Mouse (Mus musculus) midbrain, postnatal 0 days (tissue): ENCODE data around the gene Prmt8. TPM values are rescaled to one million over a fixed set of nuclear protein-coding genes. Genes with fewer than 3 reads are reported as not detected.
A peak's percentile ranks its signal among the peaks of the same experiment; 100 is the strongest.

Source experiments
- ATAC-seq: fragments of 200-750 bp; cut with Nextera tagmentation; 2 replicates; pipeline ENCODE4 v1.8.0; 2017; ENCODE audit warnings: moderate number of reproducible peaks, mild to moderate bottlenecking, moderate TSS enrichment, moderate library complexity; ENCODE audit not compliant: low FRiP score
- DNase-seq: peaks from one replicate; pipeline ENCODE4 v3.0.0-alpha.2; 2015; ENCODE audit warnings: low spot score
- H3K27ac ChIP-seq: fragments of 300-500 bp; sonication (generic); 2 replicates; pipeline ENCODE4 v1.5.1; 2014; ENCODE audit warnings: low read depth, mild to moderate bottlenecking, low read length, mixed read lengths
- H3K27me3 ChIP-seq: fragments of 300-500 bp; sonication (generic); 2 replicates; pipeline ENCODE4 v1.6.1; 2014; ENCODE audit warnings: low read length, control low read depth, mixed read lengths; ENCODE audit not compliant: insufficient read depth
- H3K36me3 ChIP-seq: fragments of 300-500 bp; sonication (generic); 2 replicates; pipeline ENCODE4 v1.6.1; 2014; ENCODE audit warnings: low read length, control low read depth, mixed read lengths; ENCODE audit not compliant: insufficient read depth
- H3K4me1 ChIP-seq: fragments of 300-500 bp; sonication (generic); 2 replicates; pipeline ENCODE4 v1.6.1; 2014; ENCODE audit warnings: mild to moderate bottlenecking, control low read depth, antibody characterized with exemption, low read length, mixed read lengths; ENCODE audit not compliant: insufficient read depth
- H3K4me2 ChIP-seq: fragments of 300-500 bp; sonication (generic); 2 replicates; pipeline ENCODE4 v1.6.1; 2014; ENCODE audit warnings: low read depth, mild to moderate bottlenecking, low read length, mixed read lengths; ENCODE audit not compliant: poor library complexity, severe bottlenecking
- H3K4me3 ChIP-seq: fragments of 300-500 bp; sonication (generic); 2 replicates; pipeline ENCODE4 v1.5.1; 2014; ENCODE audit warnings: low read depth, mild to moderate bottlenecking, low read length, moderate library complexity
- H3K9ac ChIP-seq: fragments of 300-500 bp; sonication (generic); replicated peaks from 2 replicates; pipeline ENCODE4 v1.6.1; 2014; ENCODE audit warnings: mild to moderate bottlenecking, low read length, moderate library complexity, mixed read lengths; ENCODE audit not compliant: poor library complexity, severe bottlenecking
- H3K9me3 ChIP-seq: fragments of 300-500 bp; sonication (generic); 2 replicates; pipeline ENCODE4 v1.6.1; 2016; ENCODE audit warnings: low read length, control low read depth
- CTCF ChIP-seq: IDR thresholded peaks from 2 replicates; pipeline ENCODE4 v1.5.1; 2016; ENCODE audit warnings: antibody characterized with exemption, mild to moderate bottlenecking
- WGBS: fragments of 180-500 bp; shearing (Covaris S2); extraction: QIAGEN DNeasy Blood & Tissue Kit; methylation state at CpG from one replicate; pipeline ENCODE4 v1.1.7; 2014; 5-methylcytosine and 5-hydroxymethylcytosine counted together
- polyA plus RNA-seq: library from polyadenylated mRNA; unstranded; fragments of >200 nt; fragmentation: Nextera tagmentation; extraction: Ambion mirVana; gene quantifications from 2 replicates; pipeline ENCODE4 v1.2.1, GENCODE M21; 2015
- total RNA-seq: library from RNA; depleted of rRNA; stranded (reverse); fragments of >200 nt; gene quantifications from 2 replicates; pipeline ENCODE4 v1.2.3, GENCODE M21; 2014

Gene Prmt8
- total and polyA plus RNA-seq, 2 experiments from 2014 or later, result 29.3 to 30.7 TPM

DNA sequence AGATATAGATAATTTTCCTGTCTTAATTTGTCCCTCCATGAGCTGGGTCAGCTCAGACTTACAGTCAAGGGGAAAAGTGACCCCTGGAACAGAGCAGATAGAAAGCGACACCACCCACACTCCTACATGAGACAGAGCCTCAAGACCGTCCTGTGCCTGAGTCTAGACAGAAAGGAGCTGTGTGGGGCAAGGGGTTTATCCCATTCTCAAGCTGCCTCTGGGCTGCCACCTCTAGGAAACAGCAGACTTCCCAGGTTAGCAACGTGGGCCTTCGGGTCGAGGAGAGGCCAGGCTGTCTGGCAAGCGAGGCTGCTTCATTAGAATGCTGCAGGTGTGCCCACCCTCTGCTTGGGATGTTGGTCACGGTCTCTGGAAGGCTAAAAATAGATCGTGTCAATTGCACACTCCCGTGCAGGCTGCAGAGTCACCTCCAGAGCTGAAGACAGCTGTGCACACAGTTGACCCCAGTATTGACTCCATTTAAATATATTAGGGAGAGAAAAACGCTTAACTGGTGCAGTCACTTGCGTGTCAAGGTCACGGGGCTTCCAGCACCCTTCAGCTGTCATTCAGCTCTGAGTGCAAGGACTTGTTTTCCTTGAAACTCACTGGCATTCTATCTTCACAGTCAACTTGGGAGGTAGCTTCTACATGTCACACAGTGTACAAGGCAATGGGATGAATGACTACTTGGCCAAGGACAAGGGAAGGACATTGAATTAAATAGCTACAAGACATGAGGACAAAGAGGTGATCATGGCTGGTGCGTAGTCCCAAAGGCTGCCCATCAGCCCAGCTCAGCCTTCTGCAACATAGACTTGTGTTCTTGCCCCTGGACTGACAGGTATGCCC, 33.9 kb downstream of the Prmt8 start:
- Histone ChIP-seq H3K36me3 (no peaks in the 10 kb centered on the region), H3K27ac (0 out of 2 replicates have a peak overlapping the region, but pooled peaks have one; percentile 43), H3K4me3 (no peak overlapping the region), H3K4me2 (no peak overlapping the region), H3K9ac (no peak overlapping the region), H3K27me3 (no peaks in the 10 kb centered on the region), H3K4me1 (peaks cover 9% of the 10 kb centered on the region; the same call in 1 of the 2 replicates), H3K9me3 (no peaks in the 10 kb centered on the region)
- TF ChIP-seq CTCF, result no peak
- 32% methylated on average over 13 of the region's 13 CpGs for WGBS
- DNase-seq (peak; percentile 63), ATAC-seq (0 out of 2 replicates have a peak, but pooled peaks have one; percentile 28)

GRCm38 (mm10) chr6:127723126-127723525, 46.1 kb downstream of the Prmt8 start:
- DNase-seq (no peak), ATAC-seq (no peak)
- no peaks in the 10 kb centered on the region for H3K9me3 ChIP-seq
- TF ChIP-seq CTCF, result no peak
- H3K4me1 ChIP-seq, result 0 out of 2 replicates have a peak, but pooled peaks cover 2% of the 10 kb centered on the region
- no peak overlapping the region for H3K4me2 ChIP-seq
- no peak overlapping the region for H3K9ac ChIP-seq
- H3K27ac ChIP-seq, result no peak overlapping the region
- WGBS, result 20% methylated on average over 8 of the region's 8 CpGs
- H3K27me3 ChIP-seq, result no peaks in the 10 kb centered on the region
- H3K4me3 ChIP-seq, result no peak overlapping the region
- no peaks in the 10 kb centered on the region for H3K36me3 ChIP-seq

- no peak for DNase-seq
Measured at GRCm38 (mm10) chr6:127719875-127720274, 49.4 kb downstream of the Prmt8 start.

DNA sequence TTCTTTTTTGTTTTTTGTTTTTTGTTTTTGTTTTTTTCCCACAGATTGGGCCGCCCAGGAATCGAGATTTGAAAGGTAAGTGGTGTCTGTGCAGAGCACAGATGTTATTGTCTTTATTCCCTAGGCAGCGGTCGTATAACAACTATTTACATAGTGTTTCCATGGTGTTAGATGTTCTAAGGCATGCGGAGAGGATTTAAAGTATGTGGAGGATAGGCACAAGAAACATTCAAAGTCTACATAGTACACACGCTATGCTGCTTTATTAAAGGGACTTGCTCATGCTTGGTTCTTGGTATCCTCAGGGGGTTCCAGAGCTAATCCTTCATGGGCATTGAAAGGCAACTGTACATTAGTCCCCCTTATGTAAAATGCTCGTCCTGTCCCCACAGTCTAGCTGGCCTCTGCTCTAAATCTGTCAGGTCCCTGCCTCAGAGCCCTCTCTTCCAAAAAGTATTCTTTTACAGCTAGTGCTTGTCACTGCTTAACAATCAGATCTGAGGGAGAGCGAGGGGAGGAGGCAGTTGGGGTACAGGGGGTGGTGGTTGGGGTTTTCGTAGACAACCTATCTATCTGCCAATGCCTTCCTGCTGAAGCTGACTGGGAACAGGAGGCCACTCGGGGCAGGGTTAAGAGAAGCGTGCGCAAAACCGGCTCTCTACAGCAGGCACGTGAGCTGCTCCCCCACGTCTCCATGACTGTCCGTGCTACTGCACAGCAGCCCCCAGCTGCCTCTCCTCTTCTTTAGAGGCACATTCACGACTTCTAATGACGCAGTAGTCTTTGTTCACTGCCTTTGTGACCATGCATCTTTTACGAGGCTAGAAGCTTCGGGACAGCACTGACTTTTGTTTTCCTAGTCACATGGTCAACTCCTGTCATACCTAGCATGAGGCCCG, 51.8 kb downstream of the Prmt8 start:
- Histone ChIP-seq H3K4me3 (no peak overlapping the region), H3K27ac (no peak overlapping the region), H3K36me3 (no peaks in the 10 kb centered on the region), H3K9me3 (no peaks in the 10 kb centered on the region), H3K27me3 (no peaks in the 10 kb centered on the region), H3K4me1 (peaks cover 10% of the 10 kb centered on the region; the same call in 1 of the 2 replicates), H3K4me2 (0 out of 2 replicates have a peak overlapping the region, but pooled peaks have one; percentile 29), H3K9ac (no peak overlapping the region)
- no peak for TF ChIP-seq CTCF
- DNase-seq, result peak; percentile 40
- 14% methylated on average over 21 of the region's 21 CpGs for WGBS
- ATAC-seq, result no peak; the same call in 1 of the 2 replicates

More at GRCm38 (mm10) chr6:127719875-127720274, 49.4 kb downstream of the Prmt8 start:
- H3K36me3 ChIP-seq, result no peaks in the 10 kb centered on the region
- no peak for ATAC-seq
- no peaks in the 10 kb centered on the region for H3K9me3 ChIP-seq
- no peak overlapping the region for H3K4me3 ChIP-seq
- H3K27ac ChIP-seq, result no peak overlapping the region
- no peak for TF ChIP-seq CTCF
- no peaks in the 10 kb centered on the region for H3K27me3 ChIP-seq
- no peak overlapping the region for H3K9ac ChIP-seq
- H3K4me2 ChIP-seq, result no peak overlapping the region
- peaks cover 10% of the 10 kb centered on the region; the same call in 1 of the 2 replicates for H3K4me1 ChIP-seq
- WGBS, result 76% methylated on average over 14 of the region's 14 CpGs

GRCm38 (mm10) chr6:127715428-127715827, 53.8 kb downstream of the Prmt8 start:
- TF ChIP-seq CTCF, result no peak
- Histone ChIP-seq H3K4me1 (peaks cover 10% of the 10 kb centered on the region; the same call in 1 of the 2 replicates), H3K27ac (no peak overlapping the region), H3K9ac (no peak overlapping the region), H3K36me3 (no peaks in the 10 kb centered on the region), H3K4me3 (no peak overlapping the region), H3K4me2 (no peak overlapping the region), H3K9me3 (no peaks in the 10 kb centered on the region), H3K27me3 (no peaks in the 10 kb centered on the region)
- 60% methylated on average over 5 of the region's 5 CpGs for WGBS
- no peak for DNase-seq
- no peak for ATAC-seq
